Mouse (Mus musculus) liver, embryonic 16.5 days (tissue): ENCODE measurements at regions not wholly inside any gene's neighbourhood (a gene's known extent, or its start where the extent isn't known, plus 50 kb on each side); places are given as distances from the start of the nearest gene placed in this dataset.

Experiments used
- ATAC-seq: fragments of 200-750 bp; cut with Nextera tagmentation; 2 replicates; pipeline ENCODE4 v1.8.0; 2017; ENCODE audit warnings: low read depth, mild to moderate bottlenecking, moderate number of reproducible peaks, moderate library complexity
- H3K27ac ChIP-seq: fragments of 300-500 bp; sonication (generic); 2 replicates; pipeline ENCODE4 v1.5.1; 2014; ENCODE audit warnings: mild to moderate bottlenecking, low read length
- H3K27me3 ChIP-seq: fragments of 300-500 bp; sonication (generic); 2 replicates; pipeline ENCODE4 v1.6.1; 2014; ENCODE audit warnings: low read depth, low read length, mixed read lengths; ENCODE audit not compliant: control insufficient read depth, insufficient read depth
- H3K36me3 ChIP-seq: fragments of 300-500 bp; sonication (generic); 2 replicates; pipeline ENCODE4 v1.6.1; 2014; ENCODE audit warnings: mild to moderate bottlenecking; ENCODE audit not compliant: control insufficient read depth, insufficient read depth
- H3K4me1 ChIP-seq: fragments of 300-500 bp; sonication (generic); 2 replicates; pipeline ENCODE4 v1.6.1; 2014; ENCODE audit warnings: low read depth, low read length, mixed read lengths; ENCODE audit not compliant: control insufficient read depth
- H3K4me2 ChIP-seq: fragments of 300-500 bp; sonication (generic); 2 replicates; pipeline ENCODE4 v1.6.1; 2014; ENCODE audit warnings: low read depth, low read length, mixed read lengths
- H3K4me3 ChIP-seq: fragments of 300-500 bp; sonication (generic); 2 replicates; pipeline ENCODE4 v1.5.1; 2014; ENCODE audit warnings: low read depth, mild to moderate bottlenecking, low read length
- H3K9ac ChIP-seq: fragments of 300-500 bp; sonication (generic); 2 replicates; pipeline ENCODE4 v1.6.1; 2014; ENCODE audit warnings: low read depth, low read length
- H3K9me3 ChIP-seq: fragments of 300-500 bp; sonication (generic); replicated peaks from 2 replicates; pipeline ENCODE4 v1.6.1; 2016; ENCODE audit warnings: low read length; ENCODE audit not compliant: control insufficient read depth
- WGBS: fragments of 180-500 bp; shearing (Covaris S2); extraction: QIAGEN DNeasy Blood & Tissue Kit; methylation state at CpG from one replicate; pipeline ENCODE4 v1.1.7; 2014; ENCODE audit not compliant: insufficient replicate concordance; 5-methylcytosine and 5-hydroxymethylcytosine counted together

DNA sequence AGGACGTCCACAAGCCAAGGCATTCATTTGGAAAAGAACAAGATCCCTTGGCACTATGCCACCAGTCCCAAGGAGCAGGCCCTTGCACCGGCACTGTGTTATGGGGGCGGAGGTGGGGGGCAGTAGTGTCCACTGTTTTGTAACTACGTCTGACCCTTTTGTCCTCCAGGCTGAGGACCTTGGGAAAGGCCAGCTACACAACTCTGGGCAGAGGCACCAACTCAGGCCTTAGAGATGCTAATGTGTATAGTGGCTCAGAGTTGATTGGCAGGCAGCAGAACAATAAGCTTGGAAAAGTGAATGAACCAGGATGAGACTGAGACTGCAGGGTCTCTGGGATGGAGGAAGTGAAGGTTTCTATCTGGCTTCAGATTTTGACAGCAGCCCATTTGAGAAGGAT lies 344.0 kb downstream of the 3100002H09Rik start:
- H3K36me3 ChIP-seq, result no peaks in the 10 kb centered on the region
- H3K27ac ChIP-seq, result no peak overlapping the region
- 63% methylated on average over 4 of the region's 4 CpGs for WGBS
- no peaks in the 10 kb centered on the region for H3K9me3 ChIP-seq
- no peak overlapping the region for H3K9ac ChIP-seq
- no peaks in the 10 kb centered on the region for H3K4me1 ChIP-seq
- no peak overlapping the region for H3K4me3 ChIP-seq
- H3K27me3 ChIP-seq, result no peaks in the 10 kb centered on the region
- H3K4me2 ChIP-seq, result no peak overlapping the region
- ATAC-seq, result no peak

DNA sequence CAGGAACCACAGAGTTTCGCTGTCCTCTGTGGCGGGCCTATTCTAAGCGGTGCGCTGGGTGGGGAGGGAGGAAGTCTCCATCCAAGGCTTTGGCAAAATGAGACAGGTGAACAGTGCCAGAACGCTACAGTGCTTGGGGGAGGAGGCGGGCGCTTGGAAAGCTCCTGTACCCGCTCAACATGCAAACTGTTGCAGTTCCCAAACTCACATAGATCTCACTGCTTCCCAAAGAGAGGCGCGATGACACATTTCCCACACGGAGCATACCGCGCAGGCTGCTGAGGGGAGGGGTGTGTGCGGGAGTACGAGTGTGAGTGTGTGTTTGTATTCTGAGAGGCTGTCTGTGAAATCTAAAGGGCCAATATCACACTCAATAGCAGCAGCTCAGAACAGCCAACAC lies 345.1 kb downstream of the 3100002H09Rik start:
- no peak overlapping the region for H3K27ac ChIP-seq
- H3K4me2 ChIP-seq, result no peak overlapping the region
- ATAC-seq, result no peak
- no peaks in the 10 kb centered on the region for H3K4me1 ChIP-seq
- 67% methylated on average over 15 of the region's 15 CpGs for WGBS
- H3K27me3 ChIP-seq, result no peaks in the 10 kb centered on the region
- H3K36me3 ChIP-seq, result no peaks in the 10 kb centered on the region
- H3K9me3 ChIP-seq, result no peaks in the 10 kb centered on the region
- H3K4me3 ChIP-seq, result no peak overlapping the region
- H3K9ac ChIP-seq, result no peak overlapping the region

DNA sequence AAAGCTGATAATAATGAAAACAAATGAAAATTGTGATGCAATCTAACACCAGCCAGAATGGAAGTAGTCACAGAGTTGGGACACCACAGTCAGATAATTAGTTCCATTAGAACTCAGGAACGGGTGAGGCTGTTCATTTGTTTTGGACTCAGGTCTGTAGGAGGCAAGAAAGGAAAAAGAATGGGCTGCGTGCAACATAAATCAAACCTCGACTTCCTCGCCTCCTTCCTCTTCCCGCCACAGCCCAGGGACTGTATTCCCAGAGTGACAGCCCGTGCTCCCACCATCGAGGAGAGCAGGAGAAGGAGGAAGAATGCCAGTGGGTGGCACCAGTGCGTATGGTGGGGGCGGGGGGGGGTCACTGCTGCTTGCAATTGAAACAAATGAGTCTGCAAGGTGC lies 339.2 kb upstream of the 4930535I16Rik start:
- no peaks in the 10 kb centered on the region for H3K4me1 ChIP-seq
- H3K9me3 ChIP-seq, result no peaks in the 10 kb centered on the region
- H3K27ac ChIP-seq, result no peak overlapping the region
- no peak overlapping the region for H3K4me2 ChIP-seq
- WGBS, result 16% methylated on average over 9 of the region's 9 CpGs
- no peak overlapping the region for H3K4me3 ChIP-seq
- H3K9ac ChIP-seq, result no peak overlapping the region
- no peaks in the 10 kb centered on the region for H3K27me3 ChIP-seq
- no peaks in the 10 kb centered on the region for H3K36me3 ChIP-seq
- ATAC-seq, result no peak

DNA sequence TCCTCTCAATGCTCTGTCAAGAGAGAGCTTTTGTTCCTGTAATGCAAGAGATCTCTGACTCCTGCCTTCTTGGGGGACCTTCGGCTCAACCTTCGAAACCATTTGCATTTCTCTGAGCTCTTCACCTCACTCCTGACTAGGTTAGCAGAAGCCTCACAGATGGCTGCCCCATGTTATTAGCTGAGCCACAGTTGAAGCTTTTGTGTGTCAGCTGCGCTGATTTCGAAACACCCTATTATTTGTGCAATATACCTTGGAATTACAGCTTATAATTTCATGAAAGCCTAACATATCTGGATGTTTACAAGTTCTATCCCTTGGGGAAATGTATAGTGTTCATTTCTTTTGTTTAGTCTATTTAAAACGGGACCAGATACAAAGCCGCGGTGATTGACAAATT lies 338.7 kb upstream of the 4930535I16Rik start:
- no peak for ATAC-seq
- 62% methylated on average over 7 of the region's 7 CpGs for WGBS
- H3K9ac ChIP-seq, result no peak overlapping the region
- H3K36me3 ChIP-seq, result no peaks in the 10 kb centered on the region
- H3K4me2 ChIP-seq, result no peak overlapping the region
- H3K4me1 ChIP-seq, result no peaks in the 10 kb centered on the region
- no peak overlapping the region for H3K27ac ChIP-seq
- no peak overlapping the region for H3K4me3 ChIP-seq
- no peaks in the 10 kb centered on the region for H3K9me3 ChIP-seq
- no peaks in the 10 kb centered on the region for H3K27me3 ChIP-seq

DNA sequence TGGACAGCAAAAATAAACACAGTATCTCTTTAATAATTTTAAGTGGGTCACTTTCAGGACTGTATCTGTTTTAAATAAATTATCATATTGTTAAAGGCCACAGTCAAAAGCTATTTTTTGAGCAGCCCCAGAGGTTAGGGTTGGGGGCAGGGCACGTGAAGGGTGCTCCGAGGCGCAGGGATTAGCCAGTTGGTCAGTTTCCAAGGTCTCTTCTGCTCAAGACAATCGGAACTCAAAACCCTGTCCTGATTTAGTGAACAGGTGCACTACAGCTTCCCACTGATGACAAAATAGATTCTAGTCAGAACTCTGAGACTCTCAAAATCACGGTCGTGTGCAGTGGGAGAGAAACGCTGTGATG lies 337.3 kb upstream of the 4930535I16Rik start:
- H3K4me1 ChIP-seq, result no peaks in the 10 kb centered on the region
- WGBS, result 47% methylated on average over 7 of the region's 7 CpGs
- no peak overlapping the region for H3K9ac ChIP-seq
- no peaks in the 10 kb centered on the region for H3K9me3 ChIP-seq
- H3K36me3 ChIP-seq, result no peaks in the 10 kb centered on the region
- H3K4me3 ChIP-seq, result no peak overlapping the region
- no peak for ATAC-seq
- no peak overlapping the region for H3K4me2 ChIP-seq
- no peaks in the 10 kb centered on the region for H3K27me3 ChIP-seq
- H3K27ac ChIP-seq, result no peak overlapping the region

DNA sequence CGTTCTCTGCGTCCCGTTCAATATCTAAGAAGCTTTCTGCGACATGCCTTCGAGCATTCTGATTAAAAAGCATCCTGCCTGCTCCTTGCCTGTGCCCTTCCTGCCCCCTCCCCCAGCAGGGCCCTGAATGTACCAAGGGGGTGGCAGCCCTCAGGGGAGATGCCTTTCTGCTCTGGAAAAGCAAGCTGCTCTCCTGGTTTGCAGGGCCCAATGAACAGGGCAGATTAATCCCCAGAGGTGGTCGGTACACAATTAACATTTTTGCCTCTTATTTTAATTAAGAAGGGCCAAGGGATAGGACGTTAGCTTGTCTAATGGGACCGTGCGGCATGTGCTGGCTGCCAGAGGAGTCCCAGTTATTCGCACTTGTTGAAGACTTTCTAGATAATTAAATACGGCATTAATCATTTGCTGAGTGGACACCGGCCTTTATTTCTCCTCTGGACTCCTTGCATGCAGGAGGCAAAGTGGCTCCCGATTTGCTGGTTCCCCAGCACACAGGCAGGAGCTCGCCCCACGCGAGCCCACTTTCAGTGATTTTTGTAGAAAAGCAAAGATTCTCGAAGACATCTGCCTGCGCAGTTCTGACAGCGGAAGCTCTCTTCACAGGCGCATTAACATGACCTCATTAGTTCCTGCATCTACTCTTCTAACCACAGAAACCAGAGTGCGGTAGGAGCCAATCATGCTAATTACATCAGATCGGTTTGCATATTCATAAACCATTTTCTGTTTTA lies 336.8 kb upstream of the 4930535I16Rik start:
- H3K4me1 ChIP-seq, result no peaks in the 10 kb centered on the region
- no peak overlapping the region for H3K9ac ChIP-seq
- H3K27me3 ChIP-seq, result no peaks in the 10 kb centered on the region
- H3K9me3 ChIP-seq, result no peaks in the 10 kb centered on the region
- no peaks in the 10 kb centered on the region for H3K36me3 ChIP-seq
- H3K4me2 ChIP-seq, result no peak overlapping the region
- no peak overlapping the region for H3K4me3 ChIP-seq
- no peak overlapping the region for H3K27ac ChIP-seq
- 41% methylated on average over 22 of the region's 22 CpGs for WGBS
- no peak for ATAC-seq

DNA sequence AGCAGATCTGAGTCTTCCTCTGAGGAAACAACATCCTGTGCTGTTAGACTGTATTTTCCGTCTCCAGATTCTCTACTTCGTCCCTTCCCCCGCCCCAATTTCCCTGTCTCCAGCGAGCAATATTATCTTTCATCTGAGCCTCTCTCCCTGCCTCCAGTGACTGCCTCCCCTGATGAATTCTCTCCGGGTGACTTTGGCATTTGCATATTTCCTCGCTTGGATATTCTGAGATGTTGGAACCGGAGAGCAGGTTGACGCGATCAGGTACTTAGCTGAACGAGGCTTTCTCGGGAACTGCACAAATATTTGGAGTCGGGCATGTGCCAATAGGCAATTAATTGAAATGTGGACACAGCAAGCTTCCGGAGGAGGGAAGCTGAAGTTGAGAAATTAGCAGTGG lies 323.8 kb upstream of the 4930535I16Rik start:
- Histone ChIP-seq H3K4me2 (no peak overlapping the region), H3K36me3 (no peaks in the 10 kb centered on the region), H3K4me1 (no peaks in the 10 kb centered on the region), H3K4me3 (no peak overlapping the region), H3K9me3 (no peaks in the 10 kb centered on the region), H3K9ac (no peak overlapping the region), H3K27ac (no peak overlapping the region), H3K27me3 (no peaks in the 10 kb centered on the region)
- 37% methylated on average over 13 of the region's 13 CpGs for WGBS
- ATAC-seq, result no peak

DNA sequence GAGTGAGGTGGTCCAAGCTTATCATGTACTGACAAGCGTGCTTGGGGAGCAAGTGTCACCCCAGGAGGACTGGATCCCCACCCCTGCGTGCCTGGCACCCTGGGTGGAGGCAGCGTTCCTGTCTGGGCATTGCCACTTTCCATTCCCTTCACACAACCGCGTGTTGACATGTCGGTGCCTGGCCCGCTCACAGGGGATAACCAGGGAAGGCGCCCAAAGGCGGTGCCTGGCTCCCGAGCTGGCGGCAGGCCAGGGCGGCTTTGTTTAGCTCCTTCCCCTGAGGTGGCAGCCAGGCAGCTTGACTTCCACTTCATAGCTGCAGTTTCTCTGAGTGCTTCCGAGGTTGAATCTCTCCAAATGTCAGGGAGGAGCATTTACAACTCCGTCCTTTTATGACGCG lies 318.7 kb upstream of the 4930535I16Rik start:
- WGBS, result 67% methylated on average over 16 of the region's 16 CpGs
- Histone ChIP-seq H3K4me1 (no peaks in the 10 kb centered on the region), H3K27me3 (no peaks in the 10 kb centered on the region), H3K4me2 (no peak overlapping the region), H3K9me3 (no peaks in the 10 kb centered on the region), H3K36me3 (no peaks in the 10 kb centered on the region), H3K4me3 (no peak overlapping the region), H3K9ac (no peak overlapping the region), H3K27ac (no peak overlapping the region)
- ATAC-seq, result no peak

DNA sequence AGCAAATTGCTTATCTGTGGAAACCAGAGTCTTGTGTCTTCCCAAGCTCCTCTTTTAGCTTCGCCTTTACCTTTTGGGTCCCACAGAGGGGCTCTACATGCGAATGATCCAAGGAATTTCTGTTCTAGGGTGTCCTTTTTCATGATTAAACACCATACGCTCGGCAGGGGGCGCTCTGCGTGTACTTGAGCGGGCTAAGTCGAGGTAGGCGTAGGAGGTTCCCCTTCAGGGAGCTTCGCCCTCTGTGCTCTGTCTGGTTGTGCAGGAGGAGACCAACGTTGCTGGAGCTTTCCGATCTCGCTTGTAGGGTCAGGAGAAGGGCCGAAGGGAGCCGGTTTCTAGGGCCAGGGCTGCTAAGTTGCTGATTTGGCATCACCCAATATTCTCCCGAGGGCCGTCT lies 310.7 kb upstream of the 4930535I16Rik start:
- H3K9ac ChIP-seq, result no peak overlapping the region
- no peak overlapping the region for H3K4me3 ChIP-seq
- H3K27ac ChIP-seq, result no peak overlapping the region
- H3K4me2 ChIP-seq, result no peak overlapping the region
- H3K4me1 ChIP-seq, result no peaks in the 10 kb centered on the region
- no peaks in the 10 kb centered on the region for H3K9me3 ChIP-seq
- no peaks in the 10 kb centered on the region for H3K36me3 ChIP-seq
- no peaks in the 10 kb centered on the region for H3K27me3 ChIP-seq
- 11% methylated on average over 17 of the region's 17 CpGs for WGBS
- no peak for ATAC-seq
